Mouse (Mus musculus) bone marrow macrophage, adult 2 months (primary cell): ENCODE results near the gene Gin1.

Experiments used
- CTCF ChIP-seq: IDR thresholded peaks from 2 replicates; pipeline ENCODE4 v1.5.1; 2012; ENCODE audit warnings: low read depth, mild to moderate bottlenecking, low read length, moderate library complexity
- POLR2A ChIP-seq: IDR thresholded peaks from 2 replicates; pipeline ENCODE4 v1.6.1; 2012; ENCODE audit warnings: mild to moderate bottlenecking, low read depth, low read length, borderline replicate concordance

GRCm38 (mm10) chr1:97771118-97771517 lies 1.1 kb downstream of the Gin1 start:
- TF ChIP-seq POLR2A: no peak
- TF ChIP-seq CTCF: no peak
